Comparison of ENCODE assay signal across 24 mouse cellular contexts in genomic region chr19:24468616-24469015, GRCm38 (mm10). TPM values are rescaled to one million over a fixed set of nuclear protein-coding genes. Genes with fewer than 3 reads are reported as not detected.
A peak's percentile ranks its signal among the peaks of the same experiment; 100 is the strongest.
DNase-seq lines count a peak whose midpoint lies in the region; ATAC-seq lines count a peak whose summit lies in the region.
"Had no signal": no experiment of that assay in that cellular context is flagged by ENCODE, and none has a peak within 500 bp of the region (broad histone marks: within the 10 kb centered on the region; RNA-seq: fewer than 3 reads in every experiment).

No protein-coding gene starts in this region.

- no peak overlapping the region for H3K9ac ChIP-seq in heart, embryonic 15.5 days
- no peak overlapping the region for H3K9ac ChIP-seq in kidney, embryonic 15.5 days
- H3K9ac ChIP-seq: limb, embryonic 13.5 days; midbrain, embryonic 12.5 days; neural tube, embryonic 12.5 days had no signal

- no peak overlapping the region for H3K4me2 ChIP-seq in heart, embryonic 15.5 days
- H3K4me2 ChIP-seq in kidney, embryonic 15.5 days, result no peak overlapping the region
- H3K4me2 ChIP-seq: limb, embryonic 13.5 days; liver, embryonic 11.5 days; midbrain, embryonic 12.5 days; neural tube, embryonic 12.5 days had no signal

- H3K27me3 ChIP-seq in heart, embryonic 10.5 days (ENCODE audit: insufficient read depth, poor library complexity, severe bottlenecking), result no peaks in the 10 kb centered on the region
- no peaks in the 10 kb centered on the region for H3K27me3 ChIP-seq in heart, embryonic 15.5 days
- H3K27me3 ChIP-seq in kidney, embryonic 15.5 days, result no peaks in the 10 kb centered on the region
- H3K27me3 ChIP-seq: CH12.LX; limb, embryonic 13.5 days; megakaryocyte, embryonic 14.5 days; midbrain, embryonic 12.5 days; neural tube, embryonic 12.5 days had no signal

- no peak for ATAC-seq in heart, embryonic 15.5 days (replicated peaks; ENCODE audit: insufficient number of reproducible peaks, insufficient read depth, low FRiP score, low read depth)
- ATAC-seq in kidney, embryonic 15.5 days (replicated peaks; ENCODE audit: low FRiP score), result no peak
- ATAC-seq: forebrain, embryonic 16.5 days; hindbrain, embryonic 16.5 days had no signal

- no peak for DNase-seq in heart, embryonic 10.5 days (ENCODE audit: low spot score)
- no peak for DNase-seq in heart, adult 18-20 months
- DNase-seq in heart, adult 8-10 months (ENCODE audit: low spot score), result no peak
- DNase-seq in kidney, adult 18-20 months, result no peak
- peak; percentile 43 for DNase-seq in Muller cell, postnatal 12 days (ENCODE audit: inconsistent ontology term)
- DNase-seq in frontal cortex, postnatal 10 days (ENCODE audit: low spot score in 2 of 2), result no peak
- DNase-seq: adrenal gland, adult 8-10 months; cerebellum, adult 2 months; cerebellum, postnatal 14 days; lung, postnatal 4 days; thymus, adult 2 months; thymus, postnatal 36 days had no signal

- no peaks in the 10 kb centered on the region for H3K9me3 ChIP-seq in heart, embryonic 10.5 days
- H3K9me3 ChIP-seq in heart, embryonic 15.5 days (replicated peaks), result no peaks in the 10 kb centered on the region
- H3K9me3 ChIP-seq in kidney, embryonic 15.5 days (replicated peaks), result no peaks in the 10 kb centered on the region
- H3K9me3 ChIP-seq: limb, embryonic 13.5 days; midbrain, embryonic 12.5 days; neural tube, embryonic 12.5 days had no signal

- no peak overlapping the region for H3K4me3 ChIP-seq in heart, embryonic 10.5 days
- H3K4me3 ChIP-seq in heart, embryonic 15.5 days, result no peak overlapping the region
- H3K4me3 ChIP-seq in kidney, embryonic 15.5 days (replicated peaks), result no peak overlapping the region
- H3K4me3 ChIP-seq: erythroblast, embryonic 14.5 days; limb, embryonic 13.5 days; megakaryocyte, embryonic 14.5 days; midbrain, embryonic 12.5 days; myocyte; neural tube, embryonic 12.5 days had no signal

- WGBS in heart, embryonic 10.5 days, result 63% methylated on average over 3 of the region's 3 CpGs
- WGBS in heart, embryonic 15.5 days, result 47% methylated on average over 3 of the region's 3 CpGs
- WGBS in kidney, embryonic 15.5 days, result 55% methylated on average over 3 of the region's 3 CpGs

- peak overlapping the region; percentile 70; the same call in 1 of the 2 replicates for H3K27ac ChIP-seq in heart, embryonic 10.5 days
- 0 out of 2 replicates have a peak overlapping the region, but pooled peaks have one; percentile 18 for H3K27ac ChIP-seq in heart, embryonic 15.5 days
- peak overlapping the region; percentile 60; the same call in 1 of the 2 replicates for H3K27ac ChIP-seq in kidney, embryonic 15.5 days
- H3K27ac ChIP-seq: limb, embryonic 13.5 days; midbrain, embryonic 12.5 days; neural tube, embryonic 12.5 days had no signal

- peaks cover 6% of the 10 kb centered on the region; the same call in 1 of the 2 replicates for H3K36me3 ChIP-seq in heart, embryonic 10.5 days
- H3K36me3 ChIP-seq in heart, embryonic 15.5 days, result no peaks in the 10 kb centered on the region
- peaks cover 7% of the 10 kb centered on the region; the same call in 1 of the 2 replicates for H3K36me3 ChIP-seq in kidney, embryonic 15.5 days
- H3K36me3 ChIP-seq: neural tube, embryonic 12.5 days had no signal

- peaks cover 32% of the 10 kb centered on the region for H3K4me1 ChIP-seq in heart, embryonic 10.5 days
- H3K4me1 ChIP-seq in heart, embryonic 15.5 days (replicated peaks), result peaks cover 7% of the 10 kb centered on the region
- peaks cover 15% of the 10 kb centered on the region for H3K4me1 ChIP-seq in kidney, embryonic 15.5 days
- H3K4me1 ChIP-seq: limb, embryonic 13.5 days; midbrain, embryonic 12.5 days; neural tube, embryonic 12.5 days had no signal

RNA-seq across cellular contexts. Expression of gene Fam122a, which starts 8.5 kb away (rescaled TPM):
- polyA plus RNA-seq in heart, embryonic 10.5 days (2016; fragmentation: Nextera tagmentation; extraction: Ambion mirVana), result 44.5 and 50.9 TPM in 2 replicates
- total RNA-seq in heart, adult 18-20 months (2021), result 10 to 100 TPM; 26.3 to 27.6 TPM
- 43.2 and 45.5 TPM in 2 replicates for polyA plus RNA-seq in heart, embryonic 15.5 days (2015; fragmentation: Nextera tagmentation; extraction: Ambion mirVana)
- total RNA-seq in heart, adult 8-10 months (2022), result 10 to 100 TPM; 23.5 to 26.9 (median 26.6) TPM
- 48.0 and 49.7 TPM in 2 replicates for polyA plus RNA-seq in kidney, embryonic 15.5 days (2015; fragmentation: Nextera tagmentation; extraction: Ambion mirVana)

Comparison
In these comparisons a context has a peak if more than half of its experiments do, and no peak if none do; other contexts are left out.
1. H3K27ac ChIP-seq: peak in every context shown above with its lines; median percentile 70 in heart, embryonic 10.5 days; 60 in kidney, embryonic 15.5 days; 18 in heart, embryonic 15.5 days.